Comparison of ENCODE assay signal across 28 mouse cellular contexts in the genomic region with DNA sequence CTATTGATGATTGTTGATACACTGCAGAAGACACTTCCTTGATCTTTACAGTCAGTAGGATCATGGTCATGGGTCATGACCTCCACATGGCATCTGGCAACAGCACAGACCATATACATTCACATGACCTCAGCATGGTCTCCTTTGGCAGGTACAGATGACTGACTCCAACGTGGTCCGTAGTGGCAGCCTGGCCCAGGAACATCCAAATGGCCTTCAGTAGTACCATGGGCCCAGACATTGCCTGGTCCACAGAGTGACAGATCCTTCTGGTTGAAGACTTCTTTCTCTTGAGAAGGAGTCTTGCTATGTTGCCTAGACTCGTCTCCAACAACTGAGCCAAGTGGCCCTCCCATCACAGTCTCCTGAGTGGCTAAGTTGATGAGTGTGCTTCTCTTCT.
"Had no signal": no experiment of that assay in that cellular context is flagged by ENCODE, and none has a peak within 500 bp of the region (broad histone marks: within the 10 kb centered on the region; RNA-seq: fewer than 3 reads in every experiment).

No protein-coding gene starts in this region.

- H3K4me1 ChIP-seq: hindbrain, embryonic 10.5 days; hindbrain, embryonic 12.5 days; limb, embryonic 13.5 days; limb, embryonic 15.5 days had no signal

- H3K27me3 ChIP-seq: heart, embryonic 15.5 days; hindbrain, embryonic 12.5 days; intestine, embryonic 15.5 days; limb, embryonic 13.5 days; limb, embryonic 15.5 days had no signal

- H3K4me3 ChIP-seq: gastrocnemius, adult 2 months; heart, adult 2 months; heart, embryonic 13.5 days; heart, embryonic 15.5 days; hindbrain, embryonic 10.5 days; hindbrain, embryonic 12.5 days; intestine, embryonic 15.5 days; layer of hippocampus, adult 2 months; limb, embryonic 13.5 days; limb, embryonic 15.5 days had no signal

- H3K9ac ChIP-seq: heart, embryonic 13.5 days; heart, embryonic 15.5 days; hindbrain, embryonic 12.5 days; hindbrain, embryonic 14.5 days; intestine, embryonic 15.5 days; limb, embryonic 13.5 days; limb, embryonic 15.5 days had no signal

- DNase-seq: gastrocnemius, adult 2 months; gastrocnemius, postnatal 10 days; gastrocnemius, postnatal 25 days; heart, adult 2 months; heart, postnatal 14 days; heart, postnatal 4 days; kidney, adult 18-20 months; kidney, adult 8-10 months; kidney, postnatal 10 days; kidney, postnatal 25 days; kidney, postnatal 4 days; layer of hippocampus, adult 9-11 months; layer of hippocampus, postnatal 36 days; left cerebral cortex, postnatal 4 days had no signal

- ATAC-seq: forebrain, embryonic 16.5 days; hindbrain, embryonic 16.5 days; inflammation-experienced regulatory T-cells, adult 6 months; intestine, embryonic 15.5 days; intestine, postnatal 0 days had no signal

- H3K4me2 ChIP-seq: heart, embryonic 11.5 days; heart, embryonic 13.5 days; heart, embryonic 15.5 days; hindbrain, embryonic 12.5 days; hindbrain, embryonic 14.5 days; intestine, embryonic 15.5 days; limb, embryonic 13.5 days; limb, embryonic 15.5 days had no signal

- H3K36me3 ChIP-seq: heart, embryonic 13.5 days; heart, embryonic 15.5 days; hindbrain, embryonic 10.5 days; hindbrain, embryonic 12.5 days; intestine, embryonic 15.5 days; limb, embryonic 13.5 days; limb, embryonic 15.5 days had no signal

- H3K27ac ChIP-seq: gastrocnemius, adult 2 months; heart, adult 2 months; heart, embryonic 13.5 days; heart, embryonic 15.5 days; hindbrain, embryonic 10.5 days; hindbrain, embryonic 12.5 days; hindbrain, embryonic 14.5 days; intestine, embryonic 15.5 days; layer of hippocampus, adult 2 months; limb, embryonic 13.5 days; limb, embryonic 15.5 days had no signal

- H3K9me3 ChIP-seq: heart, embryonic 13.5 days; heart, embryonic 15.5 days; hindbrain, embryonic 10.5 days; hindbrain, embryonic 12.5 days; intestine, embryonic 15.5 days; limb, embryonic 13.5 days; limb, embryonic 15.5 days had no signal
